Mouse (Mus musculus) G1E (cell line): ENCODE results near the gene Lrrc32.

Source experiments
- CTCF ChIP-seq: IDR thresholded peaks from 2 replicates; pipeline ENCODE4 v1.5.1; 2012; ENCODE audit warnings: low read depth, low read length, inconsistent platforms, mixed read lengths
- GATA1 ChIP-seq: IDR thresholded peaks from 2 replicates; pipeline ENCODE4 v1.6.1; 2012; ENCODE audit warnings: borderline replicate concordance, low read length, inconsistent platforms, mixed read lengths
- GATA2 ChIP-seq: IDR thresholded peaks from 2 replicates; pipeline ENCODE4 v1.6.1; 2012; ENCODE audit warnings: low read depth, low read length, inconsistent platforms, borderline replicate concordance
- POLR2AphosphoS5 ChIP-seq: IDR thresholded peaks from 2 replicates; pipeline ENCODE4 v1.6.1; 2012; ENCODE audit warnings: low read depth, low read length, inconsistent platforms; ENCODE audit not compliant: insufficient replicate concordance
- TAL1 ChIP-seq: conservative IDR thresholded peaks from 2 replicates; pipeline ENCODE4 v1.6.1; 2012; ENCODE audit warnings: low read depth, low read length, inconsistent platforms, mixed read lengths

- TF ChIP-seq GATA1: no peak
- no peak for TF ChIP-seq CTCF
- no peak for TF ChIP-seq POLR2AphosphoS5
- no peak for TF ChIP-seq TAL1
- TF ChIP-seq GATA2: no peak
Observed at GRCm38 (mm10) chr7:98498101-98498500, 9.0 kb downstream of the Lrrc32 start.
